Mouse (Mus musculus) spleen, adult 2 months (tissue): ENCODE results near the gene Gm49337. TPM values are rescaled to one million over a fixed set of nuclear protein-coding genes. Genes with fewer than 3 reads are reported as not detected.

Experiments used
- DNase-seq, 2 experiments: peaks; one replicate each; pipeline versions ENCODE4 v3.0.0 to v3.0.0-alpha.2; 2012 to 2021; ENCODE audit warnings: low spot score in 2 of 2, low read depth in 1 of 2
- H3K27ac ChIP-seq: fragments of 200-500 bp; 2 replicates; pipeline ENCODE4 v1.5.1; 2012; ENCODE audit warnings: low read length, inconsistent platforms; ENCODE audit not compliant: insufficient read depth
- H3K27me3 ChIP-seq: fragments of 200-500 bp; 2 replicates; pipeline ENCODE4 v1.6.1; 2012; ENCODE audit warnings: mild to moderate bottlenecking, moderate library complexity, low read length, inconsistent platforms; ENCODE audit not compliant: control insufficient read depth, insufficient read depth
- H3K36me3 ChIP-seq: fragments of 200-500 bp; 2 replicates; pipeline ENCODE4 v1.6.1; 2012; ENCODE audit warnings: mild to moderate bottlenecking, low read length, inconsistent platforms; ENCODE audit not compliant: control insufficient read depth, insufficient read depth
- H3K4me1 ChIP-seq: fragments of 200-500 bp; 2 replicates; pipeline ENCODE4 v1.6.1; 2011; ENCODE audit warnings: inconsistent platforms; ENCODE audit not compliant: control insufficient read depth, insufficient read depth, insufficient read length
- H3K4me3 ChIP-seq: fragments of 200-500 bp; 2 replicates; pipeline ENCODE4 v1.5.1; 2011; ENCODE audit warnings: mild to moderate bottlenecking, inconsistent platforms; ENCODE audit not compliant: insufficient read depth, insufficient read length; ENCODE audit errors: extremely low read depth
- CTCF ChIP-seq: fragments of 200-500 bp; IDR thresholded peaks from 2 replicates; pipeline ENCODE4 v1.5.1; 2011; ENCODE audit warnings: mild to moderate bottlenecking, inconsistent platforms; ENCODE audit not compliant: insufficient read depth, insufficient read length, insufficient replicate concordance; ENCODE audit errors: extremely low read depth
- POLR2A ChIP-seq: fragments of 200-500 bp; IDR thresholded peaks from 2 replicates; pipeline ENCODE4 v1.6.1; 2011; ENCODE audit warnings: low read depth, low read length, inconsistent platforms
- WGBS: fragments of 180-500 bp; shearing (Covaris S2); methylation state at CpG from one replicate; pipeline ENCODE4 v1.1.7; 2018; 5-methylcytosine and 5-hydroxymethylcytosine counted together
- polyA plus RNA-seq: library from polyadenylated mRNA; depleted of rRNA; stranded (reverse); fragments of >200 nt; gene quantifications from 2 replicates; pipeline ENCODE4 v1.2.3, GENCODE M21; 2012

The Gm49337 gene
- polyA plus RNA-seq, 1 experiment: not detected

GRCm38 (mm10) chr4:116182079-116182478 is 8.9 kb downstream of the Gm49337 start:
- TF ChIP-seq CTCF: no peak
- TF ChIP-seq POLR2A: no peak
- no peak overlapping the region for H3K4me3 ChIP-seq

GRCm38 (mm10) chr4:116182745-116183144 is 9.6 kb downstream of the Gm49337 start:
- no peak for DNase-seq
- H3K36me3 ChIP-seq: no peaks in the 10 kb centered on the region
- TF ChIP-seq POLR2A: no peak
- TF ChIP-seq CTCF: no peak
- H3K27ac ChIP-seq: no peak overlapping the region; the same call in 1 of the 2 replicates
- 68% methylated on average over 12 of the region's 12 CpGs for WGBS
- H3K4me3 ChIP-seq: no peak overlapping the region
- H3K4me1 ChIP-seq: no peaks in the 10 kb centered on the region
- H3K27me3 ChIP-seq: peaks cover 1% of the 10 kb centered on the region; the same call in 1 of the 2 replicates

More at GRCm38 (mm10) chr4:116182079-116182478, 8.9 kb downstream of the Gm49337 start:
- H3K4me1 ChIP-seq: peaks cover 3% of the 10 kb centered on the region; the same call in 1 of the 2 replicates
- H3K36me3 ChIP-seq: no peaks in the 10 kb centered on the region
- WGBS: 86% methylated on average over 3 of the region's 3 CpGs
- no peak for DNase-seq
- H3K27ac ChIP-seq: no peak overlapping the region
- H3K27me3 ChIP-seq: peaks cover 1% of the 10 kb centered on the region; the same call in 1 of the 2 replicates

- Histone ChIP-seq H3K27ac (no peak overlapping the region), H3K27me3 (peaks cover 1% of the 10 kb centered on the region; the same call in 1 of the 2 replicates), H3K36me3 (no peaks in the 10 kb centered on the region), H3K4me1 (no peaks in the 10 kb centered on the region), H3K4me3 (no peak overlapping the region)
- no peak for TF ChIP-seq CTCF
- no peak for TF ChIP-seq POLR2A
- WGBS: 75% methylated on average over 4 of the region's 4 CpGs
- DNase-seq: no peak
Measured at GRCm38 (mm10) chr4:116185083-116185482, 11.9 kb downstream of the Gm49337 start.

- TF ChIP-seq POLR2A (no peak), CTCF (no peak)
- Histone ChIP-seq H3K4me3 (no peak overlapping the region), H3K27me3 (no peaks in the 10 kb centered on the region), H3K36me3 (no peaks in the 10 kb centered on the region), H3K27ac (no peak overlapping the region), H3K4me1 (no peaks in the 10 kb centered on the region)
- no peak for DNase-seq
- WGBS: 28% methylated on average over 4 of the region's 4 CpGs
Measured at GRCm38 (mm10) chr4:116192286-116192835, 19.2 kb downstream of the Gm49337 start.

- 83% methylated on average over 9 of the region's 9 CpGs for WGBS
- no peak for DNase-seq
- no peak for TF ChIP-seq POLR2A
- H3K4me1 ChIP-seq: no peaks in the 10 kb centered on the region
- no peaks in the 10 kb centered on the region for H3K36me3 ChIP-seq
- H3K27me3 ChIP-seq: no peaks in the 10 kb centered on the region
- no peak overlapping the region for H3K27ac ChIP-seq
- H3K4me3 ChIP-seq: no peak overlapping the region
Measured at GRCm38 (mm10) chr4:116193583-116194383, 20.6 kb downstream of the Gm49337 start.

GRCm38 (mm10) chr4:116198422-116198821 is 25.2 kb downstream of the Gm49337 start:
- no peak for DNase-seq
- Histone ChIP-seq H3K4me3 (no peak overlapping the region), H3K27me3 (no peaks in the 10 kb centered on the region), H3K4me1 (no peaks in the 10 kb centered on the region), H3K27ac (no peak overlapping the region), H3K36me3 (no peaks in the 10 kb centered on the region)
- 80% methylated on average over 2 of the region's 2 CpGs for WGBS
- no peak for TF ChIP-seq CTCF
- no peak for TF ChIP-seq POLR2A

- Histone ChIP-seq H3K4me1 (no peaks in the 10 kb centered on the region), H3K36me3 (no peaks in the 10 kb centered on the region), H3K4me3 (no peak overlapping the region), H3K27ac (no peak overlapping the region), H3K27me3 (no peaks in the 10 kb centered on the region)
- TF ChIP-seq POLR2A: no peak
- TF ChIP-seq CTCF: no peak
- DNase-seq: no peak
- 70% methylated on average over 3 of the region's 3 CpGs for WGBS
Measured at GRCm38 (mm10) chr4:116204422-116204821, 31.2 kb downstream of the Gm49337 start.
